9 mouse cellular contexts compared by ENCODE assay signal in genomic region chr1:74285212-74286010, GRCm38 (mm10). TPM values are rescaled to one million over a fixed set of nuclear protein-coding genes. Genes with fewer than 3 reads are reported as not detected.
DNase-seq lines count a peak whose midpoint lies in the region; ATAC-seq lines count a peak whose summit lies in the region.
"Had no signal": no experiment of that assay in that cellular context is flagged by ENCODE, and none has a peak within 500 bp of the region (broad histone marks: within the 10 kb centered on the region; RNA-seq: fewer than 3 reads in every experiment).

No protein-coding gene starts in this region.

- peaks cover 65% of the 10 kb centered on the region for H3K36me3 ChIP-seq in heart, embryonic 10.5 days
- H3K36me3 ChIP-seq in hindbrain, embryonic 16.5 days (ENCODE audit: control insufficient read depth, insufficient read depth, low read length), result peaks cover 19% of the 10 kb centered on the region

- peak overlapping the region; percentile 89 for H3K27ac ChIP-seq in heart, embryonic 10.5 days
- peak overlapping the region; percentile 57 for H3K27ac ChIP-seq in hindbrain, embryonic 16.5 days (ENCODE audit: low read depth, low read length)

- peaks cover 52% of the 10 kb centered on the region for H3K4me1 ChIP-seq in heart, embryonic 10.5 days
- H3K4me1 ChIP-seq in hindbrain, embryonic 16.5 days (ENCODE audit: control insufficient read depth, insufficient read depth, low read depth, low read length), result peaks cover 21% of the 10 kb centered on the region

- H3K4me3 ChIP-seq in heart, embryonic 10.5 days, result peak overlapping the region; percentile 84
- H3K4me3 ChIP-seq in hindbrain, embryonic 16.5 days (ENCODE audit: low read length), result peak overlapping the region; percentile 86

- H3K27me3 ChIP-seq in heart, embryonic 10.5 days (ENCODE audit: insufficient read depth, poor library complexity, severe bottlenecking), result no peaks in the 10 kb centered on the region
- no peaks in the 10 kb centered on the region for H3K27me3 ChIP-seq in hindbrain, embryonic 16.5 days (replicated peaks; ENCODE audit: control insufficient read depth, insufficient read depth, low read length)

- H3K4me2 ChIP-seq in hindbrain, embryonic 16.5 days (ENCODE audit: low read length), result peak overlapping the region; percentile 65

- 3% methylated on average over 23 of the region's 23 CpGs for WGBS in heart, embryonic 10.5 days
- 4% methylated on average over 23 of the region's 23 CpGs for WGBS in hindbrain, embryonic 16.5 days

- no peak for DNase-seq in heart, embryonic 10.5 days (ENCODE audit: low spot score)
- no peak for DNase-seq in heart, adult 9 months (ENCODE audit: low spot score in 2 of 2)
- peak; percentile 44 for DNase-seq in 416B (ENCODE audit: low read depth)
- no peak for DNase-seq in gastrocnemius, adult 18-20 months (ENCODE audit: low spot score)
- no peak for DNase-seq in urinary bladder, postnatal 36 days (ENCODE audit: low spot score in 2 of 2)

- 0 out of 2 replicates have a peak, but pooled peaks have one; percentile 1 for ATAC-seq in common myeloid progenitor, adult 5-6 weeks (replicated peaks; ENCODE audit: low read depth, poor library complexity, severe bottlenecking)
- no peak; the same call in 1 of the 2 replicates for ATAC-seq in hindbrain, embryonic 16.5 days
- ATAC-seq in monocyte, adult 5-6 weeks (replicated peaks; ENCODE audit: insufficient number of reproducible peaks, low FRiP score, low TSS enrichment, poor library complexity, severe bottlenecking), result peak; percentile 0; the same call in 1 of the 2 replicates

- H3K9ac ChIP-seq in hindbrain, embryonic 16.5 days (ENCODE audit: low read depth, low read length), result peak overlapping the region; percentile 69

- H3K9me3 ChIP-seq in heart, embryonic 10.5 days, result no peaks in the 10 kb centered on the region
- H3K9me3 ChIP-seq in hindbrain, embryonic 16.5 days (ENCODE audit: control insufficient read depth, low read length), result no peaks in the 10 kb centered on the region

RNA-seq across cellular contexts. Expression of gene Pnkd, which starts 0.7 kb away (rescaled TPM):
- 170 and 253 TPM in 2 replicates for polyA plus RNA-seq in heart, embryonic 10.5 days (2016; fragmentation: Nextera tagmentation; extraction: Ambion mirVana)
- total RNA-seq in common myeloid progenitor, adult 5-6 weeks (2017), result 11.6 and 17.2 TPM in 2 replicates
- polyA plus RNA-seq in hindbrain, embryonic 16.5 days (2015; fragmentation: Nextera tagmentation; extraction: Ambion mirVana), result 166 and 167 TPM in 2 replicates
- total RNA-seq in monocyte, adult 5-6 weeks (2017), result 14.7 to 18.6 TPM (median 17.1 TPM) in 3 replicates
- total RNA-seq in gastrocnemius, adult 18-20 months (2021), result 10 to 100 TPM; 54.0 to 63.3 TPM

RNA-seq across cellular contexts. Expression of gene Aamp, which starts 0.9 kb away (rescaled TPM):
- polyA plus RNA-seq in heart, embryonic 10.5 days (2016; fragmentation: Nextera tagmentation; extraction: Ambion mirVana), result 224 and 261 TPM in 2 replicates
- total RNA-seq in common myeloid progenitor, adult 5-6 weeks (2017), result 84.2 and 100 TPM in 2 replicates
- polyA plus RNA-seq in hindbrain, embryonic 16.5 days (2015; fragmentation: Nextera tagmentation; extraction: Ambion mirVana), result 237 and 241 TPM in 2 replicates
- 105 to 159 TPM (median 131 TPM) in 3 replicates for total RNA-seq in monocyte, adult 5-6 weeks (2017)
- 10 to 100 TPM; 74.4 to 77.1 TPM for total RNA-seq in gastrocnemius, adult 18-20 months (2021)

RNA-seq across cellular contexts. Expression of gene Gpbar1, which starts 7.1 kb away (rescaled TPM):
- polyA plus RNA-seq in heart, embryonic 10.5 days (2016; fragmentation: Nextera tagmentation; extraction: Ambion mirVana), result 0.70 and 1.7 TPM in 2 replicates
- not detected in 2 replicates for total RNA-seq in common myeloid progenitor, adult 5-6 weeks (2017)
- 0.20 TPM in 1 of 2 replicates, not detected in the other for polyA plus RNA-seq in hindbrain, embryonic 16.5 days (2015; fragmentation: Nextera tagmentation; extraction: Ambion mirVana)
- not detected in 3 replicates for total RNA-seq in monocyte, adult 5-6 weeks (2017)
- not detected for total RNA-seq in gastrocnemius, adult 18-20 months (2021)
- total RNA-seq: layer of hippocampus, adult 18-20 months had no signal

RNA-seq across cellular contexts. Expression of gene Tmbim1, which starts 20.0 kb away (rescaled TPM):
- 25.5 and 33.1 TPM in 2 replicates for polyA plus RNA-seq in heart, embryonic 10.5 days (2016; fragmentation: Nextera tagmentation; extraction: Ambion mirVana)
- 16.1 and 19.7 TPM in 2 replicates for total RNA-seq in common myeloid progenitor, adult 5-6 weeks (2017)
- polyA plus RNA-seq in hindbrain, embryonic 16.5 days (2015; fragmentation: Nextera tagmentation; extraction: Ambion mirVana), result 11.7 and 12.2 TPM in 2 replicates
- total RNA-seq in monocyte, adult 5-6 weeks (2017), result 15.8 to 20.8 TPM (median 19.0 TPM) in 3 replicates
- total RNA-seq in gastrocnemius, adult 18-20 months (2021), result 10 to 100 TPM; 29.0 to 42.2 TPM

RNA-seq across cellular contexts. Expression of gene Arpc2, which starts 49.5 kb away (rescaled TPM):
- 470 and 475 TPM in 2 replicates for polyA plus RNA-seq in heart, embryonic 10.5 days (2016; fragmentation: Nextera tagmentation; extraction: Ambion mirVana)
- 298 and 302 TPM in 2 replicates for total RNA-seq in common myeloid progenitor, adult 5-6 weeks (2017)
- 411 and 415 TPM in 2 replicates for polyA plus RNA-seq in hindbrain, embryonic 16.5 days (2015; fragmentation: Nextera tagmentation; extraction: Ambion mirVana)
- 755 to 1,060 TPM (median 1,019 TPM) in 3 replicates for total RNA-seq in monocyte, adult 5-6 weeks (2017)
- total RNA-seq in gastrocnemius, adult 18-20 months (2021), result 10 to 100 TPM; 71.0 to 82.9 TPM
